Comparison of ENCODE assay signal across 25 mouse cellular contexts in the genomic region with DNA sequence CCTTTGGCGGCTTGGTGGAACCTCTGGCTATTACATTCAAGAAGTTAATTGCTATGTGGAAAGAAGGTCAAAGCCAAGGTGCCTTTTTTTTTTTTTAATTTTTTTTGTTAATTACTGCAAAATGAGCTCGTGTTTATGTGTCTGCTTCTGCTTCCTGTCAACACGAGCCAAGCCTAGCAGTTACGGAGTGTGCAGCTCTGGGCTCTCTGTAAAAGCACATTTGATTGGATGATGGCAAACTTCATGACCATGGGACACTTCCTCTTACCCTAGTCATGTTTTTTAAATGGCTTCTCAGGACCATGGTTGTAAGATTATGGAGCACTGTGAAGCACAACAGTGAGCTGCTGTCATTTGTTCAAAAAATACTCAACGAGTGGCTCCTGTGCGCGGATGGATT. TPM values are rescaled to one million over a fixed set of nuclear protein-coding genes. Genes with fewer than 3 reads are reported as not detected.
A peak's percentile ranks its signal among the peaks of the same experiment; 100 is the strongest.
DNase-seq lines count a peak whose midpoint lies in the region; ATAC-seq lines count a peak whose summit lies in the region.
"Had no signal": no experiment of that assay in that cellular context is flagged by ENCODE, and none has a peak within 500 bp of the region (broad histone marks: within the 10 kb centered on the region; RNA-seq: fewer than 3 reads in every experiment).

No protein-coding gene starts in this region.

- H3K27me3 ChIP-seq in heart, embryonic 13.5 days (replicated peaks): no peaks in the 10 kb centered on the region
- H3K27me3 ChIP-seq in limb, embryonic 13.5 days: no peaks in the 10 kb centered on the region
- H3K27me3 ChIP-seq in midbrain, embryonic 13.5 days: no peaks in the 10 kb centered on the region
- H3K27me3 ChIP-seq: embryonic facial prominence, embryonic 15.5 days; hindbrain, embryonic 13.5 days; intestine, embryonic 15.5 days; Patski had no signal

- no peaks in the 10 kb centered on the region for H3K9me3 ChIP-seq in heart, embryonic 13.5 days
- no peaks in the 10 kb centered on the region for H3K9me3 ChIP-seq in limb, embryonic 13.5 days
- no peaks in the 10 kb centered on the region for H3K9me3 ChIP-seq in midbrain, embryonic 13.5 days
- H3K9me3 ChIP-seq: embryonic facial prominence, embryonic 15.5 days; heart, embryonic 10.5 days; hindbrain, embryonic 10.5 days; hindbrain, embryonic 13.5 days; intestine, embryonic 15.5 days had no signal

- H3K4me3 ChIP-seq in heart, embryonic 13.5 days: no peak overlapping the region
- no peak overlapping the region for H3K4me3 ChIP-seq in limb, embryonic 13.5 days
- H3K4me3 ChIP-seq in midbrain, embryonic 13.5 days (replicated peaks): no peak overlapping the region
- H3K4me3 ChIP-seq: embryonic facial prominence, embryonic 15.5 days; gastrocnemius, adult 2 months; heart, embryonic 10.5 days; hindbrain, embryonic 10.5 days; hindbrain, embryonic 13.5 days; intestine, embryonic 15.5 days had no signal

- WGBS in heart, embryonic 13.5 days: 73% methylated on average over 7 of the region's 7 CpGs
- 46% methylated on average over 7 of the region's 7 CpGs for WGBS in limb, embryonic 13.5 days
- WGBS in midbrain, embryonic 13.5 days: 92% methylated on average over 7 of the region's 7 CpGs

- H3K9ac ChIP-seq in heart, embryonic 13.5 days: no peak overlapping the region
- H3K9ac ChIP-seq in limb, embryonic 13.5 days: no peak overlapping the region
- H3K9ac ChIP-seq in midbrain, embryonic 13.5 days (replicated peaks): no peak overlapping the region
- H3K9ac ChIP-seq: embryonic facial prominence, embryonic 15.5 days; forebrain, postnatal 0 days; hindbrain, embryonic 13.5 days; intestine, embryonic 15.5 days had no signal

- intact Hi-C loops in heart, postnatal 10 days (cut with DNase I): no loop called here

- H3K4me1 ChIP-seq in heart, embryonic 13.5 days: peaks cover 18% of the 10 kb centered on the region
- H3K4me1 ChIP-seq in limb, embryonic 13.5 days: peaks cover 13% of the 10 kb centered on the region
- no peaks in the 10 kb centered on the region for H3K4me1 ChIP-seq in midbrain, embryonic 13.5 days (replicated peaks)
- H3K4me1 ChIP-seq: embryonic facial prominence, embryonic 15.5 days; hindbrain, embryonic 10.5 days; hindbrain, embryonic 13.5 days; intestine, embryonic 15.5 days had no signal

- peaks cover 63% of the 10 kb centered on the region for H3K36me3 ChIP-seq in heart, embryonic 13.5 days
- peaks cover 43% of the 10 kb centered on the region for H3K36me3 ChIP-seq in limb, embryonic 13.5 days
- H3K36me3 ChIP-seq in midbrain, embryonic 13.5 days: peaks cover 32% of the 10 kb centered on the region

- DNase-seq in embryo, embryonic 11 days: peak; percentile 2
- no peak for DNase-seq in embryo, embryonic 10.5 days (ENCODE audit: low spot score)
- DNase-seq in heart, postnatal 10 days: no peak
- DNase-seq: adrenal gland, adult 2 months; adrenal gland, postnatal 25 days; cerebellum, adult 18-20 months; cerebellum, adult 9-10 months; cerebellum, postnatal 14 days; forebrain, postnatal 0 days; gastrocnemius, adult 2 months; gastrocnemius, postnatal 14 days; heart, adult 18-20 months; heart, postnatal 36 days; kidney, adult 11 months had no signal

- ATAC-seq in heart, embryonic 13.5 days (ENCODE audit: extremely low read depth, insufficient number of reproducible peaks, low FRiP score, low TSS enrichment): no peak
- ATAC-seq in limb, embryonic 13.5 days (ENCODE audit: low FRiP score, low read depth): no peak
- no peak for ATAC-seq in midbrain, embryonic 13.5 days
- ATAC-seq: forebrain, embryonic 14.5 days; hindbrain, embryonic 16.5 days; intestine, embryonic 15.5 days; Patski had no signal

- H3K27ac ChIP-seq in heart, embryonic 13.5 days (replicated peaks): no peak overlapping the region
- no peak overlapping the region for H3K27ac ChIP-seq in limb, embryonic 13.5 days
- no peak overlapping the region for H3K27ac ChIP-seq in midbrain, embryonic 13.5 days
- H3K27ac ChIP-seq: embryonic facial prominence, embryonic 15.5 days; gastrocnemius, adult 2 months; heart, embryonic 10.5 days; hindbrain, embryonic 10.5 days; hindbrain, embryonic 13.5 days; intestine, embryonic 15.5 days had no signal

- peak overlapping the region; percentile 0; the same call in 1 of the 2 replicates for H3K4me2 ChIP-seq in heart, embryonic 13.5 days
- H3K4me2 ChIP-seq in limb, embryonic 13.5 days (replicated peaks): peak overlapping the region; percentile 12; the same call in 1 of the 2 replicates
- no peak overlapping the region for H3K4me2 ChIP-seq in midbrain, embryonic 13.5 days (replicated peaks)
- H3K4me2 ChIP-seq: embryonic facial prominence, embryonic 15.5 days; hindbrain, embryonic 13.5 days; intestine, embryonic 15.5 days had no signal

RNA-seq across cellular contexts. Expression of gene Anapc4, which starts 26.8 kb away (rescaled TPM):
- polyA plus RNA-seq in heart, embryonic 13.5 days (2015; fragmentation: Nextera tagmentation; extraction: Ambion mirVana): 65.8 and 71.1 TPM in 2 replicates
- 10 to 100 TPM; 48.4 to 48.6 TPM for total RNA-seq in heart, postnatal 10 days (2021)
- 128 TPM in 2 replicates for polyA plus RNA-seq in limb, embryonic 13.5 days (2015; fragmentation: Nextera tagmentation; extraction: Ambion mirVana)
- 116 and 131 TPM in 2 replicates for polyA plus RNA-seq in midbrain, embryonic 13.5 days (2015; fragmentation: Nextera tagmentation; extraction: Ambion mirVana)

RNA-seq across cellular contexts. Expression of gene Zcchc4, which starts 31.8 kb away (rescaled TPM):
- 10.3 and 10.9 TPM in 2 replicates for polyA plus RNA-seq in heart, embryonic 13.5 days (2015; fragmentation: Nextera tagmentation; extraction: Ambion mirVana)
- 1 to 10 TPM; 6.3 to 7.8 TPM for total RNA-seq in heart, postnatal 10 days (2021)
- 21.6 and 22.0 TPM in 2 replicates for polyA plus RNA-seq in limb, embryonic 13.5 days (2015; fragmentation: Nextera tagmentation; extraction: Ambion mirVana)
- 13.9 and 14.0 TPM in 2 replicates for polyA plus RNA-seq in midbrain, embryonic 13.5 days (2015; fragmentation: Nextera tagmentation; extraction: Ambion mirVana)
